Mouse (Mus musculus): ENCODE measurements at regions not wholly inside any gene's neighbourhood (a gene's known extent, or its start where the extent isn't known, plus 50 kb on each side); places are given as distances from the start of the nearest gene placed in this dataset.
"Not testable (repeated sequence)": the region's sequence is repeated elsewhere in the genome, so short reads cannot be mapped to it uniquely, and the experiment has no call there.

- no peak for DNase-seq
These were observed 731.2 kb upstream of the Ndn start for GRCm38 (mm10) chr7:61615156-61615555.

GRCm38 (mm10) chr7:61644893-61645545 is 701.4 kb upstream of the Ndn start:
- DNase-seq = no peak

- no peak for DNase-seq
These were observed 688.3 kb upstream of the Ndn start for GRCm38 (mm10) chr7:61658086-61658485.

- no peak for DNase-seq
These were observed 663.3 kb upstream of the Ndn start for GRCm38 (mm10) chr7:61683080-61683479.

- DNase-seq = no peak
These were observed 661.2 kb upstream of the Ndn start for GRCm38 (mm10) chr7:61685052-61685655.

GRCm38 (mm10) chr7:61726149-61726548 is 620.2 kb upstream of the Ndn start:
- no peak for DNase-seq

- DNase-seq = no peak
These were observed 608.9 kb upstream of the Ndn start for GRCm38 (mm10) chr7:61737511-61737910.

- not testable (repeated sequence) for DNase-seq
These were observed 607.0 kb upstream of the Ndn start for GRCm38 (mm10) chr7:61739336-61739735.

- no peak for DNase-seq
These were observed 576.5 kb upstream of the Ndn start for GRCm38 (mm10) chr7:61769826-61770225.

- no peak for DNase-seq
These were observed 556.1 kb upstream of the Ndn start for GRCm38 (mm10) chr7:61790113-61790796.

GRCm38 (mm10) chr7:61836827-61837226 is 509.5 kb upstream of the Ndn start:
- DNase-seq = no peak

- DNase-seq = peak; percentile 1
These were observed 509.1 kb upstream of the Ndn start for GRCm38 (mm10) chr7:61837240-61837639.

GRCm38 (mm10) chr7:61851949-61852348 is 494.4 kb upstream of the Ndn start:
- no peak for DNase-seq

- DNase-seq = no peak
These were observed 481.9 kb upstream of the Ndn start for GRCm38 (mm10) chr7:61864517-61864916.

- no peak for DNase-seq
These were observed 480.0 kb upstream of the Ndn start for GRCm38 (mm10) chr7:61866376-61866775.

GRCm38 (mm10) chr7:61876220-61876619 is 470.1 kb upstream of the Ndn start:
- DNase-seq = no peak

- DNase-seq = peak; percentile 1
These were observed 468.9 kb upstream of the Ndn start for GRCm38 (mm10) chr7:61877311-61878065.

GRCm38 (mm10) chr7:61878095-61878494 is 468.3 kb upstream of the Ndn start:
- DNase-seq = no peak

- no peak for DNase-seq
These were observed 467.8 kb upstream of the Ndn start for GRCm38 (mm10) chr7:61878585-61878984.

Data from adrenal gland, adult 8-10 months (tissue).